Mouse (Mus musculus): ENCODE measurements at regions not wholly inside any gene's neighbourhood (a gene's known extent, or its start where the extent isn't known, plus 50 kb on each side); places are given as distances from the start of the nearest gene placed in this dataset.
"Not testable (repeated sequence)": the region's sequence is repeated elsewhere in the genome, so short reads cannot be mapped to it uniquely, and the experiment has no call there.

DNA sequence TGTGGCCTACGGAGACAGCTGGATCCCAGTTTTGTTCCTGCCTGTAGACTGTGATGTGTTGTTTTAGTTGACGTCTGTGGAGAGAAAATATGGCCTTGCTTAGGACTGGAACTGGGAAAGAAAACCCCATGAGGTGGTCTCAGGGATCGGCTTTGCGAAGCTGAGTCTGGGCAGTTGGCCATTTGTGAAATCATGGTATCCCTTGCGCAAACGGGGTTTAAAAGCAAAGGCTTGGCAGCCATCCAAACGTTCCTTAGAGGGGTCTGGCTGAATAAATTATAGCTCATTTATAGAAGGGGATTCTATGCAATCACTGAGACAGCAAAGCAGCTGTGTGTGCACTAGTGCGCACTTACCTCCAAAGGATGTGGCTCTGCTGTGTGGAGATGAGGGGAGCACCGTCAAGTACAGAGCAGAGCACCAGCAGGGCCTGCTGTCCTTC is 150.5 kb downstream of the Tcp10c start:
- TF ChIP-seq CTCF, EP300 (IDR thresholded peaks at IDR 0.05; ENCODE audit: low read depth): not testable (repeated sequence)
